In the genomic region with DNA sequence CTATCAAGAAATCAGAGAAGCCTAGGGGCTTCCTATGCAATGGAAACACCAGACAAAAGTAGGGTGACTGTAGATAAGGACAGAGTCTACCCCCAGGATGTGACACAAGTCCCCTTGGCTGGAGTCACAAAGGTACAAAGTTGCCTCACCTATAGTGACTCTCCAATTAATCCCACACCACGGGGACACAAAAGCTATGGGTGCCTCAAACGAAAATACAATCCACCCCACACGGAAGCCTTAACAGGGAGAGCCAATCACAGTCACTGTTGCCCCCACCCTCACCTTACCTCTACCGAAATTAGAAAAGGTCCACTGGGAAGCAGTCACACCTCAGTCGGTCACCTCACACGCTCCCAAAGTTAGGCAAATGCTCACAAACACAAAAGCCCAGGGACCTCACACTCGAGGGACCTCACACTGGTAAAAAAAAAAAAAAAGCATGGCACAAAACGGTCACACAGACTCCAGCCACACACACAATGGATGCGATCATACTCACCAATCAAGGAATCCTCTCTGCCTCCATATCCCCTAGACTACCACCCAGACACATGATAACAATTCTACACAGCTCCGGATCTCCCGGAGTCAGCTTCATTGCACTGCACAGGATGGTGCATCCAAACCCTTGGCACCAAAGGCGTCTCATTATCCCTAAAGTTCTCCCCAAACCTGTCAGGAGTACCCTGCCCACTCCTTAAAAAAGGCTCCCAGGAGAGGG, we compare ENCODE assay signal across 1 mouse cellular context.
A peak's percentile ranks its signal among the peaks of the same experiment; 100 is the strongest.
TF ChIP-seq lines count a peak whose summit lies in the region.

No protein-coding gene starts in this region.

TF ChIP-seq in CH12.LX, 34 proteins besides CTCF, POLR2A, EP300 and RAD21:
- TF ChIP-seq CHD1 (IDR thresholded peaks at IDR 0.05; ENCODE audit: low read depth, low read length) (0 out of 2 replicates have a peak, but pooled peaks have one; percentile 41), ZNF384 (IDR thresholded peaks at IDR 0.05; ENCODE audit: low read depth, low read length) (peak; percentile 55; the same call in 1 of the 2 replicates), MAFK (IDR thresholded peaks at IDR 0.05; ENCODE audit: insufficient replicate concordance, low read length) (no peak)
